Mouse (Mus musculus): ENCODE results near the gene Tmem9b. TPM values are rescaled to one million over a fixed set of nuclear protein-coding genes. Genes with fewer than 3 reads are reported as not detected.

Tmem9b gene
- polyA plus RNA-seq, 1 experiment from 2014 or later: 40.5 TPM

- TF ChIP-seq EP300 (IDR thresholded peaks at IDR 0.05; ENCODE audit: low read depth) (no peak), CTCF (IDR thresholded peaks at IDR 0.05; ENCODE audit: low read depth) (no peak)
- Histone ChIP-seq H3K27me3 (ENCODE audit: insufficient read depth, low read length) (no peaks in the 10 kb centered on the region), H3K4me2 (ENCODE audit: low read depth, low read length) (no peak overlapping the region), H3K36me3 (replicated peaks; ENCODE audit: insufficient read depth, low read length) (no peaks in the 10 kb centered on the region), H3K9me3 (ENCODE audit: low read length) (no peaks in the 10 kb centered on the region), H3K4me3 (ENCODE audit: low read depth, low read length) (no peak overlapping the region), H3K4me1 (ENCODE audit: insufficient read depth) (no peaks in the 10 kb centered on the region; the same call in 1 of the 2 replicates), H3K27ac (ENCODE audit: low read depth) (no peak overlapping the region), H3K9ac (replicated peaks) (no peak overlapping the region)
- 56% methylated on average over 9 of the region's 9 CpGs for WGBS (ENCODE audit: insufficient replicate concordance)
- no peak for DNase-seq
- no peak for ATAC-seq
These were observed 66.0 kb downstream of the Tmem9b start for GRCm38 (mm10) chr7:109686585-109687128.

Other genes with a start within 250 kb of the Tmem9b start
- 0.02 TPM in 1 of 2 replicates, not detected in the other for gene Trim66, start 244.7 kb downstream of the Tmem9b start, polyA plus RNA-seq (2015; fragmentation: Nextera tagmentation; extraction: Ambion mirVana)
- 83.1 and 84.4 TPM in 2 replicates for gene Rpl27a, start 233.7 kb downstream of the Tmem9b start, polyA plus RNA-seq (2015; fragmentation: Nextera tagmentation; extraction: Ambion mirVana)
- 33.4 and 33.9 TPM in 2 replicates for gene St5, start 49.3 kb downstream of the Tmem9b start, polyA plus RNA-seq (2015; fragmentation: Nextera tagmentation; extraction: Ambion mirVana)
- gene Akip1, start 49.2 kb downstream of the Tmem9b start, polyA plus RNA-seq (2015; fragmentation: Nextera tagmentation; extraction: Ambion mirVana): 23.7 and 24.5 TPM in 2 replicates
- 0.08 TPM in 1 of 2 replicates, not detected in the other for gene BC051019, start 29.0 kb downstream of the Tmem9b start, polyA plus RNA-seq (2015; fragmentation: Nextera tagmentation; extraction: Ambion mirVana)
- not detected in 2 replicates for gene Ascl3, start 21.1 kb downstream of the Tmem9b start, polyA plus RNA-seq (2015; fragmentation: Nextera tagmentation; extraction: Ambion mirVana)
- gene Nrip3, start 29.1 kb upstream of the Tmem9b start, polyA plus RNA-seq (2015; fragmentation: Nextera tagmentation; extraction: Ambion mirVana): 0.14 and 0.28 TPM in 2 replicates
- 0.04 and 0.06 TPM in 2 replicates for gene Scube2, start 112.8 kb upstream of the Tmem9b start, polyA plus RNA-seq (2015; fragmentation: Nextera tagmentation; extraction: Ambion mirVana)
- 8.0 and 8.9 TPM in 2 replicates for gene Dennd5a, start 207.6 kb upstream of the Tmem9b start, polyA plus RNA-seq (2015; fragmentation: Nextera tagmentation; extraction: Ambion mirVana)
- gene Tmem41b, start 234.1 kb upstream of the Tmem9b start, polyA plus RNA-seq (2015; fragmentation: Nextera tagmentation; extraction: Ambion mirVana): 26.9 and 27.7 TPM in 2 replicates

Data from liver, postnatal 0 days (tissue).